Mouse (Mus musculus): Measurements from ENCODE around the gene Man1c1.

DNA sequence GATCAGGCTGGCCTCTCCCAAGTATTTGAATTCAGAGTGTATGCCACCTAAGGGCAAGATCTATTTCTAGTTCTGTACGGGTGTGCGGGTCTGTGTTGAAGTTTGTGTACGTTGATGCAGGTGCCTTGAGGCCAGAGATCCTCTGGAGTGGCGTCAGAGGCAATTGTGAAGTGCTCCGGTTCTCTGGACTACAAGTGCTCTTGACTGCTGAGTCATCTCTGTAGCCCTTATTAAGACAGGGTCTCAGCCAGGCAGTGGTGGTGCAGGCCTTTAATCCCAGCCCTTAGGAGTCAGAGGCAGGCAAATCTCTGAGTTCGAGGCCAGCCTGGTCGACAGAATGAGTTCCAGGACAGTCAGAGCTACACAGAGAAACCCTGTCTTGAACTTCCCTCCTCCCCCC is 188.5 kb downstream of the Man1c1 start:
- TF ChIP-seq CTCF (conservative IDR thresholded peaks at IDR 0.05 in 1 of 2, IDR thresholded peaks at IDR 0.05 in 1 of 2; ENCODE audit: low read depth in 2 of 2, low read length in 2 of 2) (no peak), ELF1 (IDR thresholded peaks at IDR 0.05; ENCODE audit: low read depth, low read length) (no peak), ZMIZ1 (IDR thresholded peaks at IDR 0.05; ENCODE audit: low read depth, low read length) (no peak), ZKSCAN1 (IDR thresholded peaks at IDR 0.05; ENCODE audit: borderline replicate concordance, low read depth, low read length) (no peak), E2F4 (IDR thresholded peaks at IDR 0.05; ENCODE audit: insufficient replicate concordance, low read depth, low read length) (no peak), BHLHE40 (IDR thresholded peaks at IDR 0.05; ENCODE audit: low read depth, low read length) (no peak), HCFC1 (IDR thresholded peaks at IDR 0.05; ENCODE audit: low read depth, low read length) (no peak), POLR2A (IDR thresholded peaks at IDR 0.05; ENCODE audit: low read depth, low read length) (no peak), JUND (conservative IDR thresholded peaks at IDR 0.05; ENCODE audit: low read depth, low read length) (no peak), MXI1 (IDR thresholded peaks at IDR 0.05; ENCODE audit: low read depth, low read length) (no peak), MAX (IDR thresholded peaks at IDR 0.05; ENCODE audit: low read length) (no peak)
